Mouse (Mus musculus) NIH3T3 (cell line): ENCODE data around the gene Rora.

Source experiments
- DNase-seq: peaks from one replicate; pipeline ENCODE4 v3.0.0-alpha.2; 2012; ENCODE audit warnings: low read depth

Gene Rora

GRCm38 (mm10) chr9:69141859-69142258 is 488.3 kb downstream of the Rora start:
- DNase-seq = no peak

- peak; percentile 3 for DNase-seq
Observed at GRCm38 (mm10) chr9:69146937-69147336, 493.4 kb downstream of the Rora start.

- DNase-seq = no peak
Observed at GRCm38 (mm10) chr9:69150224-69150623, 496.6 kb downstream of the Rora start.

- DNase-seq = no peak
Observed at GRCm38 (mm10) chr9:69154684-69155083, 501.1 kb downstream of the Rora start.

GRCm38 (mm10) chr9:69155836-69156595 is 502.4 kb downstream of the Rora start:
- no peak for DNase-seq

- no peak for DNase-seq
Observed at GRCm38 (mm10) chr9:69160818-69161217, 507.2 kb downstream of the Rora start.

GRCm38 (mm10) chr9:69164653-69165052 is 511.1 kb downstream of the Rora start:
- DNase-seq = no peak

- no peak for DNase-seq
Observed at GRCm38 (mm10) chr9:69165096-69165836, 511.7 kb downstream of the Rora start.

- no peak for DNase-seq
Observed at GRCm38 (mm10) chr9:69174061-69174460, 520.5 kb downstream of the Rora start.

GRCm38 (mm10) chr9:69174527-69175116 is 521.0 kb downstream of the Rora start:
- DNase-seq = no peak

- no peak for DNase-seq
Observed at GRCm38 (mm10) chr9:69176988-69177387, 523.4 kb downstream of the Rora start.

GRCm38 (mm10) chr9:69179224-69179623 is 525.6 kb downstream of the Rora start:
- no peak for DNase-seq

GRCm38 (mm10) chr9:69180961-69181360 is 527.4 kb downstream of the Rora start:
- DNase-seq = no peak

GRCm38 (mm10) chr9:69181411-69181810 is 527.8 kb downstream of the Rora start:
- DNase-seq = no peak

GRCm38 (mm10) chr9:69183888-69184287 is 530.3 kb downstream of the Rora start:
- no peak for DNase-seq

GRCm38 (mm10) chr9:69190726-69191125 is 537.1 kb downstream of the Rora start:
- no peak for DNase-seq

GRCm38 (mm10) chr9:69192446-69192845 is 538.9 kb downstream of the Rora start:
- DNase-seq = no peak

GRCm38 (mm10) chr9:69194638-69195605 is 541.3 kb downstream of the Rora start:
- no peak for DNase-seq

- peak; percentile 79 for DNase-seq
Observed at GRCm38 (mm10) chr9:69213796-69214195, 560.2 kb downstream of the Rora start.

GRCm38 (mm10) chr9:69224841-69225240 is 571.3 kb downstream of the Rora start:
- no peak for DNase-seq

GRCm38 (mm10) chr9:69226424-69226823 is 572.8 kb downstream of the Rora start:
- no peak for DNase-seq

- DNase-seq = no peak
Observed at GRCm38 (mm10) chr9:69227806-69228205, 574.2 kb downstream of the Rora start.
